Mouse (Mus musculus) ovary, postnatal 10 days (tissue): ENCODE measurements at regions not wholly inside any gene's neighbourhood (a gene's known extent, or its start where the extent isn't known, plus 50 kb on each side); places are given as distances from the start of the nearest gene placed in this dataset.

Experiments
- DNase-seq: peaks from one replicate; pipeline ENCODE4 v3.0.0; 2022; ENCODE audit warnings: low spot score

GRCm38 (mm10) chr5:47185868-47186267 lies 797.1 kb upstream of the Slit2 start:
- DNase-seq: no peak

- no peak for DNase-seq
These were observed 780.6 kb upstream of the Slit2 start for GRCm38 (mm10) chr5:47202164-47202914.

- DNase-seq: no peak
These were observed 780.0 kb upstream of the Slit2 start for GRCm38 (mm10) chr5:47202915-47203296.

- DNase-seq: no peak
These were observed 772.4 kb upstream of the Slit2 start for GRCm38 (mm10) chr5:47210542-47210941.

- no peak for DNase-seq
These were observed 767.5 kb upstream of the Slit2 start for GRCm38 (mm10) chr5:47215421-47215820.

GRCm38 (mm10) chr5:47225247-47225646 lies 757.7 kb upstream of the Slit2 start:
- no peak for DNase-seq

- no peak for DNase-seq
These were observed 746.8 kb upstream of the Slit2 start for GRCm38 (mm10) chr5:47236094-47236493.

GRCm38 (mm10) chr5:47240060-47240459 lies 742.9 kb upstream of the Slit2 start:
- DNase-seq: no peak

GRCm38 (mm10) chr5:47240586-47240985 lies 742.4 kb upstream of the Slit2 start:
- DNase-seq: no peak

GRCm38 (mm10) chr5:47254835-47255369 lies 728.0 kb upstream of the Slit2 start:
- DNase-seq: no peak

- DNase-seq: no peak
These were observed 721.1 kb upstream of the Slit2 start for GRCm38 (mm10) chr5:47261658-47262411.

- no peak for DNase-seq
These were observed 710.3 kb upstream of the Slit2 start for GRCm38 (mm10) chr5:47272642-47273041.

- no peak for DNase-seq
These were observed 709.3 kb upstream of the Slit2 start for GRCm38 (mm10) chr5:47273389-47274255.

GRCm38 (mm10) chr5:47274256-47274638 lies 708.7 kb upstream of the Slit2 start:
- DNase-seq: no peak

- no peak for DNase-seq
These were observed 706.4 kb upstream of the Slit2 start for GRCm38 (mm10) chr5:47276231-47277195.

GRCm38 (mm10) chr5:47279630-47280029 lies 703.3 kb upstream of the Slit2 start:
- DNase-seq: no peak

- no peak for DNase-seq
These were observed 683.3 kb upstream of the Slit2 start for GRCm38 (mm10) chr5:47299602-47300001.

GRCm38 (mm10) chr5:47317506-47317905 lies 665.4 kb upstream of the Slit2 start:
- DNase-seq: no peak

- DNase-seq: no peak
These were observed 664.8 kb upstream of the Slit2 start for GRCm38 (mm10) chr5:47318147-47318546.

GRCm38 (mm10) chr5:47322511-47323167 lies 660.3 kb upstream of the Slit2 start:
- no peak for DNase-seq

- DNase-seq: no peak
These were observed 648.6 kb upstream of the Slit2 start for GRCm38 (mm10) chr5:47334299-47334698.
